Mouse (Mus musculus) kidney, adult 8-10 months (tissue): ENCODE data around the gene St6galnac1.

Experiments used
- DNase-seq, 2 experiments: peaks; one replicate each; pipeline ENCODE4 v3.0.0; 2022

St6galnac1 gene

GRCm38 (mm10) chr11:116725031-116725948 lies 50.0 kb downstream of the St6galnac1 start:
- DNase-seq = no peak

GRCm38 (mm10) chr11:116723064-116723463 lies 52.2 kb downstream of the St6galnac1 start:
- no peak for DNase-seq

- DNase-seq = no peak
Measured at GRCm38 (mm10) chr11:116721548-116722271, 53.6 kb downstream of the St6galnac1 start.

- DNase-seq = no peak
Measured at GRCm38 (mm10) chr11:116720319-116720865, 54.9 kb downstream of the St6galnac1 start.
